Mouse (Mus musculus): ENCODE data around the gene Agbl4.

Agbl4 gene

DNA sequence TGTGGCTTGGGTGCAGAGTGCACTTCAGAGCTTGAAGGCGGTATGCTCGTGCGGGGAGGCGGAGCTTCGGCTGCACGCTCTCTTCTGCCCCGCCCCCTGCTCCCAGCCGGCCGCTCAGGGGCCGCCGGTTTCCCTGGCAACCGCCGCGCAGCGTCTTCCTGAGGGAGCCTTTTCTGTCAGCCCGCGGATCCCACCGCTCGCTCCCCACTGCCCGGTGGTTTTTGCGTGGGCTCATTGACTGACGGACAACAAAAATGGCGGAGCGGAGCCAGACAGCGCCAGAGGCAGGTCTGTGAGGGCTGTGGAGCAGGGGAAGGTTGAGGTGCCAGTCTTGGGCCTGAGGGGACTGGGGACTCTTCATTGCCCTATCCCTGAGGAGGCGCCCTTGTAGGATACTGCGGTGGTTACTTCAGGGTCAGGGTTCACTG lies at the start of gene Agbl4:
Gene Agbl4 (plus strand): TSS at position 44 of the 428 bp plus-strand sequence.
- CTCF ChIA-PET, result no interaction called here

DNA sequence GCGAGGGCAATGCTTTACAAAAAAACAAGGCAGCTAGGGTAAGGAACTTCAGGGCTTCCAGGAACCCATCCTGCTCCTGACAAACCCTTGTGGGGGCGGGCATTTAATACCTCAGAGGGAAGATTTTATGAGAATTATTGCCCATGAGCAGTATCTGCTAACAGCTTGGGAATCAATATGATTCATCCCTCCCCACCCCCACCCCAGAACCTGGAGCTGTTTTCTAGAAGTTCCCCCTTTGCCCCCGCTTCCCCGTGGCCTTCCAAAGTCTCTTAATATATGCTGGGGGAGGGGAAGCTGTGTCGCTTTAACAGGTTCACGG lies 46.6 kb upstream of the Agbl4 start:
- CTCF ChIA-PET, result no interaction called here

DNA sequence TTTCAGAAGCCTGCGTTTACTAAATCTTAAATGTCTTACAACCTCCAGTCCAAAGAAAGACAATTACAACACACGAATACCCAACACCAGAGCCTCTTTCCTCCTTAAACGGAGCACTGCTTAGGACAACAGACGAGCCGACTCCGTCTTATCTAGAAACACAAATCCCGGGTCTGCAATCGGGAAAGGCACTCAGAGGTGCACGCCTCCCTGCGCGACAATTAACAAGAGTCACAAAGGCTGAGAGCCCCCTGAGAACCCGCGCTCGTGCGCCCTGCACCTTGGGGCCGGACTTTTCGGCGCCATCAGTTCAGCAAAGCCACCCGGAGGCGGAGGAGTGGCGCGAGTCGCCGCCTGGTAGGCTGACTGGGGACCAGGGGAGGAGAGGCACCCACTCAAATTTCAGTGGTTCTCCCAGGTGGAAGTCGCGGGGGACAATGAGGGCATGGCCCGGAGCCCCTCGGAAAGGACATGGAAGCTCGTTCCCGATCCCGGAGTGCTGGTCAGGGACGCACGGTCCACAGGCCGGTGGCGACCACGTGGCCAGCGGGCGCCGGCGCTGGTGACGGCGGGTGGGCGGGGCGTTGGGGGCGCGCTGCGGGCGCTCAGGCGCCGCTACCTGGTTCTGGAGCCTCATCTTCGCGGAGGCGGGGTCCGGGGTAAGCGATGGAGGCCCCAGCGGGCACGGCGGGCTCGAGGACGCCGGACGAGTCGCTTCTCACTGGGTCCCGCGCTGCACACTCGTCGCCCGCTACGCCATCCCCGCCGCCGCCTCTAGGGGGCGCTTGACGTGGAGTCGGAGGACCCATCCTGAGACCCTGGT lies 46.1 kb upstream of the Agbl4 start, which contains the start of gene Elavl4:
Gene Elavl4 (minus strand): TSS at position 732 of the 823 bp plus-strand sequence.
- CTCF ChIA-PET, result no interaction called here

DNA sequence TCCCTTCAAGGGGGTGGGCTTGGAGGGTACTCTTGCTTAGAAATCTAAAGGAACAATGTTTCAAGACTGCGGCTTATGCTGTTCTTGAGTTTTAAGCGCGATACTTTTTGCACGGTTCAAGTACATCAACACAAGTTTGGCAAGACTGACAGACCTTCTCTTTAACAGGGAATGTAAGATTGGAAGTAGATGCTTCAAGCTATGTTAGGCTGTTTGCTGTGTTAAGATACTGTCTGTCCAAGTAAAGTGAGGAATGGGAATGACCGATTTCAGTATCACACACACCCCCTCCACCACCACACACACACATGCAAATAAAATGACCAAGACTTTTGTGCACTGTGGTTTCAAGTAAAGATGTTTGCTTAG lies 45.5 kb upstream of the Agbl4 start:
- CTCF ChIA-PET, result no interaction called here

DNA sequence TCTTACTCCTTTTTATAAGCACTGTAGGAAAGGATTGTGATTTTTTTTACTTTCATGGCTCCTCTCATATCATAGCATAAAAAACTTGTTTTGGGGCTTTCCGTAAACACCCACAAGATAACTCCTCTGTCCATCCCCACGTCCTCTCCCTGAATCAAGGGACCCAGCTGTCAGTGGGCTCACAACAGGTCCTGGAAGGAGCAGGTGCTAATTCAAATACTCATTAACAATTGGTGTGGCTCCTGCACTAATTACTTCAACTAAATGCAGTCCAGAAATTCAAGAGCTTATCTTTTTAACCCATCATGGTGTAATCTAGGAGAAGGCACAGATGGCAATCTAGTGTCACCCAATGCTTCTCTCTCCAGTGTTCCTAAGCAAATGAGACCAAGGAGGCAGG lies 36.9 kb upstream of the Agbl4 start:
- CTCF ChIA-PET, result no interaction called here

DNA sequence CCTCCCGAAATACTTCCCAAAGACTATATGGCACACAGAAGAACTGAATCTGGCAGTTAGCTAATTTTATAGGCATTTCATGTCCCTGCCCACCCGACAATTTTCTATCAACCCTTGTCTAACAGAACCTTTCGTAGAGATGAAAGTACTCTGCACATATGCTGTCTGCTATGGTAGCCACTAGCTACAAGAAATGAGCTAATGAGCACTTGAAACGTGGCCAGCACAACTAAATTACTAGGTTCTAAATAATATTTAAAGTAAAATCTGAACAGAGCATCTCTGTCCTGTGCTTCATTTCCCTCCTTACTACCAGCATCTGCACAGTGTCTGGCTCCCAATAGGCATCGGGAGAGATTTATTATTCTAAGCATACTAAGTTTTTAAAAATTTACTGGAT lies 1.2 kb upstream of the Agbl4 start:
- CTCF ChIA-PET, result no interaction called here

DNA sequence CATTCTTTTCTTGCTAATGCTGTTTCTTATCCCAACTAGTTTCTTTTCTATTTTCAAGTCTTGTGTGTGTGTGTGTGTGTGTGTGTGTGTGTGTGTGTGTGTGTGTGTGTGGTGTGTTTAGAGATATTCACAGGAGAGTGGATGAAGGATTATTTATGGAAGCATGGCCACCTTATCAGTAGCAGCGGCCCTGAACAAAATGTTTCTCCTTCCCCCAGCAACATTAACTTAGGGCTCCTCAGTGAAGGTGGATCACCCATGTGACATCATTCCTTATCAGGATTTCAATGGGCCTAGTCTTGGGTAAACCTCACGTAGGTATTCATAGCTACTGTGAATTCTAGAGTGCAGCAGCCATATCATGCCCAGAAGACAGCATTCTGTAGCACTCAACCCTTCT lies 22.8 kb downstream of the Agbl4 start:
- CTCF ChIA-PET, result no interaction called here

DNA sequence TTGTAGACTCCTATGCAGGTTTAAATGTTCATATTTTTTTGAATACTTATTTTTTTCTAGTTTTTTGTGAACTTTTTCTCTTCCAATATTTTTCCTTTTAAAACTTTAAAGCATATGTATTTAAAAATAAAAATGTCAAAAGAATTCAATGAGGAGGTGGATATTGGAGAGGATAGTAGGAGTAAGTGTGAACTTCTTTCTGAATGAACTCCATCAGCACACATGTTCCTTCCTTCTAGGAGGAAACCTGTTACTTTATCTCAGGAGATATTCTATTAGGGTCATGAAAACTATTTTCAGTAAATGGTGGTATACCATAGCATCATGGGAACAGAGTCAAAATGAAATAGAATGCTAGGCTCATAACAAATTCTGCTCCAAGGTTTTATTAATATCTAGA lies 30.2 kb downstream of the Agbl4 start:
- CTCF ChIA-PET, result no interaction called here

DNA sequence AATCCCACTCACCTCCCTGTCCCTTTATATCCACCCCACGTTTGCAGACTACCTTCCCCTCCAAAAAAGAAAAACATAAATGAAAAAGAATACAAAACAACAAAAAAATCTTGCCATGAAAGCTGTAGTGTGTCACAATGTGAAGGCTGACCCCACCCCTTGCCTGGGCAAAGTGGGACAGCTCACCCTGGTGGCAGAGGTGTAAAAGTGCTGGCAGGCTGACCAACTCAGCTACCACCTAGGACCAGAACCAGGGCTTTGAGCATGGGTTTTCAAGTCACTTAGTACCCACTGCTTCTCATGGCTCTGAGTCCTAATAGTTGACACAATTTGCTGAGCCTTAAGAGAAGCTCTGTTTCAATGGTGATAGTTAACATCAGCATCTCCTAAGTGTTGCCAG lies 96.9 kb downstream of the Agbl4 start:
- CTCF ChIA-PET, result no interaction called here

DNA sequence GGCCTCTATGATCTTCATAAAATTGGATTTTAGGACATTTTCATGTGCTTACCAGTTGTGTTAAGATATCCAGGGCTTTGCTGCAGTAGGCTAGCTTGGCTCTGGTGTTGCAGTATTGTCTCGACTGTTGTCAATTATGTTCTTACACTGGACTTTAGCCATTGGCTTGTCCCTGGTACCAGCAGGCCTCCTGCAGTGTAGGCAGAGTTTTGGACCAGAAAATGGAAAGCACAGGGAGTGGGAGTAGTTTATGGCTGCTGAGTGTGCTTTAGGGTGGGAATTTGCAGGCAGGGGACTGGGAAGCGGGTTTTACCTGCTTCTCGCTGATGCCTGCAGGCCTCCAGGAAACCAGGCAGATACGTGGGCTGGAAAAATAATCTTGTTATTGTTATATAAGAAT lies 132.3 kb downstream of the Agbl4 start:
- CTCF ChIA-PET, result no interaction called here

DNA sequence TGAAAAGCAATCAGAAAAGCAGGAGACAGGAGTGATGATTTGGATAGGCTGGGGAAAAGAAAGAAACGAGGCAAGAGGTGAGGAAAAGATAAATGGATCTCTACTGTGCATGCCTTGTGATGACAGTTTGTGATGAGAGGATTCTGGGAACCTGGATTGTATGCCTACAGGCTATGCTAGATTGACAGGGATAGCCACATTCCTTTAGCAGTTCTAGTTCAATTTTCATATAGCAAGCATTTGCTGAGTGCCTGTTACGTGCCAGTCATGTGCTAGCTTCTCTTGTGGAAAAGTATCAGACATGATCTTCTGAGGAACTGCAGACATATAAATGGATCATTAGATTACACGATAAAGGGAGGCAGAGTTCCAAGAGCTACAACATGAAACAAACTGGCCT lies 151.8 kb downstream of the Agbl4 start:
- CTCF ChIA-PET, result no interaction called here

DNA sequence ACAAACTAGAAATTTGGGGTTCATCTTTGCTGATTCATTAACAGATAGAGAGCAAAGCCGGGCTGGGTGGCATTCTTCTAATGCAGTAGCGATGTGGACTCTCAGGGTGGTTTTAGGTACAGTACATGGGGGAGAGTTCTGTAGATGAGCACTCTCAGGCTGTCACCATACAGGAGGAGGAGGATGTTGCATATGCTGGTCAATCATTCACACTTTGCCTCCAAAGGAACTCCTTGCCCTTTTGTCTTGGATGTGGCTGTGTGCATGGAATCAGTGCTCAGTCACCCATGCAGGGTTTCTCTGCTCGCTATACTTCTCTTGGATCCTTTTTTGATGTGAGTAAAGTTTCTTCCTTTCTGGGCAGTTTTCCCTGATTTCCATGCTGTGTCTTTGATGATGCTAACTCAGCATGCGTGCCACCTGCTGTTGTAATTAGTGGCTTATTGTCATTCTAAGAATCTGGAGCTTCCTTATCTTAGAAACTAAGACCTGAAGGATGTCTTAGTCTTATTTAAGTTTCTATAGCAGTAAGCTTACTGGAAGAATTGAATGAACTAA lies 200.3 kb downstream of the Agbl4 start:
- CTCF ChIA-PET, result no interaction called here

DNA sequence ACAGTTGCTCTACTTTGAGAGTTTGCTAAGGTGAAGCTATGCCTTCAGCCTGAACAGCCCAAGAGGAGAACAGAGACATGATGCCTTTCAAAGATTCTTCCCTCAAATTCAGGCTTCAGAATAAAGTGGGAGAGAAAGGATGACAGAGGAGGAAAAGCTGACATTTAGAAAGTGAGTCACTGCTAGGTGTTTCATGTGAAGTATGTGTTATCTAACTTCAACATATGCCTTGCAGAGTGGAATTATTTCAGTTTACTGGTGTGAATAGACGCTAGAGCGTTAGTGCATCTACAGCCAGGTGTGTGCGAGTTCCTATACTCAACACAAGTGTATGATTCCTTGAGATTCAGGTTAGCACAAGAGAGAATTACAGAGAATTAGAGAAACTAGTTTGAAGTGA lies 244.0 kb downstream of the Agbl4 start:
- CTCF ChIA-PET, result no interaction called here

DNA sequence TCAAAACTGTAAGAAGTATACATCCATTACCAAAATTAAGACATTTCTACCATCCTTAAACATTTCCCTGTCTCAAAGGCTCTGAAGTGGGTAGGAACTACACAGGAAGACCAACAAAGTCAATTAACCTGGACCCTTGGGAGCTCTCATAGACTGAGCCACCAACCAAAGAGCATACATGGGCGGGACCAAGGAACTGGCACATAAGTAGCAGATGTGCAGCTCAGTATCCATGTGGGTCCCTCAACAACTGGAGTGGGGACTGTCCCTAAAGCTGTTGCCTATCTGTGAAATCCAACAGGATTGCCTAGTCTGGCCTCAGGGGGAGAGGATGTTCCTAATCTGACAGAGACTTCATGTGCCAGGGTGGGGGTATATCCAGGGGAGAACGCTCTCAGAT lies 265.5 kb downstream of the Agbl4 start:
- CTCF ChIA-PET, result no interaction called here

DNA sequence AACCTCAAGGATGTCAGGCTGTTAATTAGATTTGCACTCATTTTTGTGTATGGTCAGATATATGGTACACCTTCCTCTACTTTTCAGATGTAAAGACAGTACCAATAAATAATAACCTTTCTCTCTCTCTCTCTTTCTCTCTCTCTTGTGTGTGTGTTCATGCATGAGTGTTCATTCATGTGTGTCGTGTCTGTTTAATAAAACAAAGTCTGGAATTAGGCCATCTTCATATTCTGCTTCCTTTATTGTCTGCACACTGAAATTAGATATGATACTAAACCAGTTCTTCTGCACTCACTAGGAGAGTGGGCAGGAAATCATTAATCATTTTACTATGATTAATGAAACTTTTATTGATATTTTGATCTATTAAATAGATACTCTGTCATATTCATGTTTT lies 276.7 kb downstream of the Agbl4 start:
- CTCF ChIA-PET, result no interaction called here

DNA sequence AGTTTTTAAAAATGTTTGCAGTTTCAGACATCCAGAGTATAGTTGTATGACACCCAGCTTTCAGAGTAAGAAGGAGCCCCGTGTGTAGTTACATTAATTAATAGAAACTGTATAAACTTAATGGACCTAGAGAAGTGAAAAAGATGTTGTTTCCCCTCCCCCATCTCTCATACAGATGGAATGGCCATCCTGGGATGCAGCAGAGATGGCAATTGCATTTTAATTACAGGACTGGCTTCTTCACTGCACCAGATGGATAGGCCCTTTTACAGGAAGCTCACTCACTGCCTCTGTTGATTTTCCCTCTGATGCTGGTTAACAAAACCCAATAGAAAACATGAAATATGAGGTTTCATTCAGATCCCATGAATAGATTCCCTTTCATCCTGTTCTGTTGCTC lies 337.7 kb downstream of the Agbl4 start:
- CTCF ChIA-PET, result no interaction called here

DNA sequence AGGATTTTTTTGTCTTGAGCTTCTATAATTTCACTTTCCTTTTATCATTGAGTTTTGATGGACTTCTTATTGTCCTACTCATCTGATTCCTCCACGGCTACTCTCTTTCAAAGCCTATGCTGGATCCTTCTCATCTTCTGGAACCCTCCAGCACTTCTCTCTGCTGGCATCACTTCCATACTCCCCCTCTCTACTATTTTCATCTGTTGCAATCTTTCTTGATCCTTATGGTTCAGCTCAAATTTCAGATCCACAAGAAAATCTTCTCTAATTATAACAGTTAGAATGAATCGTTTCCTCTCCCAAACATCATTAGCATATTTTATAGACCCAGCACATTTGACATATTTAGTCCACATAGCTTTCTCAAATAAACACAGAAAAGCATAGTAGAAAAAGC lies 360.5 kb downstream of the Agbl4 start:
- CTCF ChIA-PET, result no interaction called here

DNA sequence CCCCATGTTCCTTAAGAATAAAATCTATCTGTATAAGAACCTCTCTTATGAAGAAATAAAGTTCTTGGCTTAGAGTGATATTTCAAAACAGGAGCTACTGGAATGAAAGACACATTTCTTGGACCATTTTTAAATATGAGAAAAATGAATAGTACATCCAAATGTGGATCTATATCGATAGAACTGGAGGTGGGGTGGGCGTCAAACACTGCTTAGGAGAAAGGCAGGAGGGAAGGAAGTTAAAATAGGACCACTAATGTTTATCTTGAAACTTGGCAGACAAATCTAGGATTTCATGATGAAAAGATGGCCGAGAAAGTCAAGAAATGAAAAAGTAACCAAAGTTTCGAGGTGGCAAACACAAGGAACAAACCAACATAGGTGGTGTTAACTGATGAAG lies 391.1 kb downstream of the Agbl4 start:
- CTCF ChIA-PET, result no interaction called here

DNA sequence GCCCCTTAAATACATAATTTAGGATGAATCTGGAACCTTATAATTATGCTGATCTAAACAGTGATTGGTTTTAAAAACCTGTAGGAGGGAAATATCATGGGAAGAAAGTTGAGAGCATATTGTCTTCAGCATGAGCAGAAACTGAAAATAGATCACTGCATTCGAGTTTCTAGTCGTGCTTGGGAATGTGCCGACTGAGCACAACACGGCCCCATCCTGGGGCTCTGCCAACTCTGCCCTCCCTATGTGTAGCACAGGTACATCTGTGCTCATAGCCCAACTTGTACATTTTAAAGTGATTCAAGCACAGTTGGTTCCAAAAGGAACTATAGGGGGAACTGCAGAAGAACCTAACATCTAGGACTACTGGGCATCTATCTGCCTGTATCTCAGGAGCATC lies 402.4 kb downstream of the Agbl4 start:
- CTCF ChIA-PET, result no interaction called here

DNA sequence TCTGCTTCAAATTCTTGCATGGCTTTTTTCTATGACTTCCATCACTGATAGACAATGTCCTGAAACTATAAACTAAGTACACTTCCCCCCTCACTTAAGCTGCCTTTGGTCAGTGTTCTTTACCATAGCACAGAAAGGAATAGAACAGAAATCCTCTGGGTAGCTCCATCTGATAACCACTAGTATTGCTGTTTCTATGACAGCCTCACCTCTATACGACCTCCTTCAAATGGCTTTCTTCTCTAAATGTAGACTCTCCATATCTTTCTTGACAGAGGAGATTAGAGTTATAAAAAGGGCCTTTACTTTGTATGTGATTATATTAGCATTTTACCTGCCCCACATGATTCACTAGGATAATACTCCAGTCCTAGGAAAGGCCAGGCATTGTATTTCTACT lies 413.5 kb downstream of the Agbl4 start:
- CTCF ChIA-PET, result no interaction called here

DNA sequence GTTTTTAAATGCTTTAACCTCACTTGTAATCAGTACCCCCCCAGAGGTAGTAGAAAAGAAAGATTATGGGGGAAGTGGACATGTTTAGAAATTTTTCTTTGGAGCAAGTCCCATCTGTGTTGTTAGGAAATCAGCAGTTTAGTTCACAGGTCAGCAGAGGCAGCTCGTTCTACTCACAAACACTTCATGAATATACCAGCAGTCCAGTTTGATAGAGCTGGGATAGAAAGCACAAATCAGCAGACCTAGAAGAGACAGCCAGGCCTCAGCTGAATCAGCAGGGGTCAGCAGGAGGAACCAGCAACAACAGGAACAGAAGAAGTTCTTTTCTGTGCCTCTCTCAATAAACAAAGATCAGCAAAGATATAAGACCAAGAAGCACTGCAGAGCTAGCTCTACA lies 435.3 kb downstream of the Agbl4 start:
- CTCF ChIA-PET, result no interaction called here

DNA sequence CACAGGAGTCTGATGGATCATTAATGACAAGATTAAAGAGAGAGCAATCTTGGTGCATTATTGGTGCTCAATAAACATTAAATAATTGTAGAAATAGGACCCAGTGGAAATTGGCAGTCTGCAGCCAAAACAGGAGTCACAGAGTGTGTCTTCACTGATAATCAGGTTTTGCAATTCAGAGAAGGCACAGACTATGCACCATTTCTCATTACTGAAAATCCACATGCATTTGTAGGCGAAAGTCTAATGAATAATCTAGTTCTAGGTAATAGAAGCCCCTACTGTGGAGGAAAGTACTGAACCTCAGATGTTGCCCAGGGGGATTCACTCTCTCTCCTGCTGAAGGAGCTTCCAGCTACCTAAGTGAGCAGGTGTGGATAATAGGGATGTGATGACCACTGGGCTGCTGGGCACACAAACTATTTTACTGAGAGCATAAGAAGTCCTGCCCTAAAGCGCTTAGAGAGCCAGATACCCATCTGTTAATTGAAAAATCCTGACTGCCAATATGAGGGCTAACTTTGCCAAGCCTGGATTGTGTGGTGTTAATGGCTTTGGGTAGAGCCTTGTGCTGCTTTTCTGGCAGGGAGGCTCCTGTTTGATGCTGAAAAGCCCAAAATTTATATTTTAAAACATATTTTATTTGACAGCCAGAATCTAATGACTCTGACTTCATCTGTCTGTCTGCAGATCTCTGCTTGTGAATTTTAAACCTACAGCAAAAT lies 482.4 kb downstream of the Agbl4 start:
- CTCF ChIA-PET, result interaction anchor here (0.5 kb wide), 1 partner anchor 211 kb away, joined by 4 read pairs; no protein-coding TSS in a partner anchor

DNA sequence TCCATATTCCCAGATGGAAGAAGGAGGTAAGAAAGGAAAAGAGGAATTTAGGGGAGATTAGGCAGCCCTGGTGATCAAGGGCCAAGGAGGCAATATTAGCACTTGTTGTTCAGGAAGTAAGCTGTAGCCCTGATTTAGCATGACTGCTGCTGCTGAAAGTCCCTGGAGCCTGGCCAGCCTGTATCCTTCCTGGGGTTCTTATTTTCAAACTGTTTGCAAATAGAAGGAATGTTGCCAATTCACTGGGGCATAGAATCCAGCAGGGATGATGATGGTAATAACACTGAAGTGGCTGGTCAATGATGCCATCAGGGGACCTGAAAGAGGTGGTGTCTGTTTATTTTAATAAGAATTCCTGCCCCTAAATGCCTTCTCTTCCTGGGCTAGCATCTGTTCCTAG lies 518.6 kb downstream of the Agbl4 start:
- CTCF ChIA-PET, result no interaction called here

DNA sequence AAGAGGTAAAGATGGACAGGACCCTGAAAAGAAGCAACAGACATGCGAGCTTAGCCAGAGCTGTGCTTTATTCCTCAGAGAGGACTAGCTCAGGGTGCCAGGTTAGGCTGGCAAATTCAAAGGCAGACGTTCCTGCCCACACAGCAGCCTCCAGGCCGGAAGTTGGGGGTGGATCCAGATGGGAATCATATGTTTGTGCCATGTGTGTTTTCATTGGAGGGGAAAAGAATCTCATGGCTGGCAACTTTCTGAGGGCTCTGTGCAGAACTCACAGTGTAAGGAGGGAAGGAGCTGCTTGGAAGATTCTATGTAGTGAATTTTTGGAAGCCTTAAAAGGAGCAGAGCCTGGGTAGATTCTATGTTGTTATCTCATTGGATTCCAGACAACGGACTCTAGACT lies 519.1 kb downstream of the Agbl4 start:
- CTCF ChIA-PET, result no interaction called here
